Mouse (Mus musculus) retina, postnatal 1 day (tissue): ENCODE results near the gene Tead1.

Source experiments
- DNase-seq: peaks from one replicate; pipeline ENCODE4 v3.0.0-alpha.2; 2012

The Tead1 gene

GRCm38 (mm10) chr7:112780910-112781309 lies 101.8 kb downstream of the Tead1 start:
- DNase-seq = no peak

DNA sequence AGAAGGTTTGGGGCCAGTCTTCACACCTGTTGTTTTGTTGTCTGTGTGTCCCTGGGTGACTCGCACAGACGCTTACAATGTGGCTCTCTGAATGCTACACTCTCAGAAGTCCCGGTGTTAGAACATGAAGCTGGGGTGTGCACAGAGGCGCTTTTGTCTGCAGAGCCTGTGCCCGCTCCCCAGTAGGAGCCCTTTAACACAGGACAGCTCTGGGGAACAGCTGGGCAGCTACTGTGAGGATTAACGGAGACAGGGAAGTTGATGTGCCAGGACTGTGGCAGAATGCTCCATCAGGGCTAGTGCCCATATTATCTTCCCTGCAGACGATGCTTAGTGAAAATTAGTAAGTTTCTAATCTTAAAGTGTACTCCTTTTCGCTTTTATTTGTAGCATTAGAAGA lies 102.9 kb downstream of the Tead1 start:
- peak; percentile 45 for DNase-seq

GRCm38 (mm10) chr7:112784278-112784677 lies 105.2 kb downstream of the Tead1 start:
- no peak for DNase-seq

DNA sequence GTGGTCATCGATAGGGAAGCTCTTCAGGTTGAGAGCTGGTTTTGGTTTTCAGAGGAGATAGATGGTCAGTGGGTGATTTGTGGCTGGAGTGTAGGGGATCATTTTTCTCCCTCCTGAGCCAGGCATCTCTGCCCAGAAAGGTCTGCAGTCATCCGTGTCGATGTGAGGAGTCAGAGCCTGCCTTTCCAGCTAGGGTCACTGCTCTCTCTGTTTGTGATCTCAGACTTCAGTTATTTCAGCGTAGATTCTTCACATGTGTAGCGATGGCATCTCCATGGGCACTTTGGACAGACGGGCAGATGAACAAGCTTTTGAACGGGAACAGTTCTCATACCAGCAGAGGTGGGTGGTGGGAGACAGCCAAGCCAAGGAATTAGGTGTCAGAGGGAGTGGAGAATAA lies 106.2 kb downstream of the Tead1 start:
- DNase-seq = no peak

GRCm38 (mm10) chr7:112786556-112787225 lies 107.6 kb downstream of the Tead1 start:
- no peak for DNase-seq

DNA sequence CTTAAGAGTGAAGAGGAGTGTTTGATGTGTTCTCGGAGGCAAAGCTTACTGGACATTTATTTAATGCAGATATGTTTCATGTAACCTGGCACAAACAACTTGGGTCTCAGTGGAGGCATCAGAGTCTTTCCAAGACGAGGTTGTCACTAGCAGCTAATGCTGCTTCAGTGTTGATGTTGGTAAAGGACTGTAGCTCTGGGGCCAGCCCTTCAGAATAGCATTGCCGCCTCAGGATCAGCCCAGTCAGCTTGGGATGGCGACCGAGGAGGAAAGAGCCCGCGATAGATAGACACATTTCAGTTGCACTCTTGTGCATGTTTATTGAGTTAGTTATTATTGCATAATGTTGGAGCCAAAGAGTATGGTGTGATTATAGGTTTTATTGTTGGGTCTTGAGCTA lies 108.2 kb downstream of the Tead1 start:
- DNase-seq = no peak

GRCm38 (mm10) chr7:112788321-112788751 lies 109.2 kb downstream of the Tead1 start:
- DNase-seq = peak; percentile 80

DNA sequence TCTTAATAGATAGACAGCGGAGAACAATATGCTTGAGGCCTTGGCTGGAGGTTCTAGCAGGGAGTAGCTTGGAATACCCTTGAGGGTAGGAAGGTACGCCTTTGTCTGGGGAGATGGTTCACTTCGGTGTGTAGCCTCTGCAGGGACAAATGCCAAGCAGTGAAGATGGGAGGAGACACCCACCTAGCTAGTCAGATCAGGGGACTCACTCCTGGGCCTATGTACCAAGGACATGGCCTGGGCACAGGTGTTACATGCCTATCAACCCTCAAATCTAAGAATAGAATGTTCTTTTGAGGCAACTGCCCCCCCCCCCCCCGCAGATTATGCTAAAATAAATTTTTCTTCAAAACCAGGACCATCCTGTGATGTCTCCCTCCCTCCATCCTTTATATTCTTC lies 110.6 kb downstream of the Tead1 start:
- DNase-seq = no peak

- no peak for DNase-seq
Observed at GRCm38 (mm10) chr7:112790334-112790733, 111.2 kb downstream of the Tead1 start.

DNA sequence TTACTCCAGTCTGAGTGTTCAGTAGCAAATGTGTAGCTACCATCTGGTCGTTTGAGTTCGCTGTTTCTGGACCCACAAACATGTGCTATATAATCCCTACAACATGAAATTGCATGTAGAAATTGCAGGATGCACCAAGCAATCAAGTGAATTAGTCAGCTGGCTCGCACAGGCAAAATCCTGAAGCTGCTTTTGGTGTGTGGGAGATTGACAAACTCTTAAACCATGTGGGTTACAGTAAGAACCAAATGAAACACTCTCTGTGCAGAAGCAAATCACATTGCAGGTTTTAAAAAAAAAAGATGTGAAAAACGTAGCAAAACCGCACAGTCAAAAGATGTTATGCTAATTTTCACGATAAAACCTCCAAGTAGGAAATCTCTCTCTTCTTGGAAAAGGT lies 113.6 kb downstream of the Tead1 start:
- no peak for DNase-seq

DNA sequence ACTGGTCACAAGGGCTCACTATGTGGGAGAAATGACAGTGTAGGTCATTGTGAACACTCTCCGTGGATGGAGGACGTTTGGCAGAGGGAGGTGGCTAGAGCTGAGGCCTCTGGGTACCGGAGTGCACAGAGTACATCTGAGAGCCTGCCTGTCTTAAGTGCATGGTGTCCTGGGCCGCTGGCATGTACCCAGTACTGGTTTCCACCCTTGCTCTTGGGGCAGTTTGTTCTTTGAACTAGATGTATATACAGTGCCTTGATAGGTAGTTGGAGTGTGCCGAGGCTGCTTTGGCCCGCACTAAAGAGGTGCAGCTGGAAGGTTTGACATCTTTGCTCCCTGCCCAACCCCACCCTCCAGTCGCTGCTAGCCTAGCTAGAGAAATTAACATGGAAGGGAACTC lies 114.8 kb downstream of the Tead1 start:
- peak; percentile 22 for DNase-seq

DNA sequence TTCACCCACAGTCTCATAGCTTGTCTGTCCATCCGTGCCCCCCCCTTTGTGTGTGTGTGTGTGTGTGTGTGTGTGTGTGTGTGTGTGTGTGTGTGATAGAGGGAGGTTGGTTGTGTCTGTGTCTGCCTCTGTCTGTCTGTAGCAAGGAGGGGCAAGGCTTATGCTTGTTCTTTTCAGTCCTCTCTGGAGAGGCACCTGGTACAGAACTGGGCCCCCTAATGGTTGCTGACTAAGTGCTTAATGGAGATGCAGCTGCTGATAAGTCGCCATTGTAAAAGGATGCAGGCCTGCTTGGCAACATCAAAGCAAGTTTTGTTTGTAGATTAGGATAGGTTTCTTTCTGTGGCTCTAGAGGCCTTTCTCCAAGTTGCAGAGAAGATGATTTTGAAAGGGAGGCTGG lies 115.4 kb downstream of the Tead1 start:
- DNase-seq = peak; percentile 43

DNA sequence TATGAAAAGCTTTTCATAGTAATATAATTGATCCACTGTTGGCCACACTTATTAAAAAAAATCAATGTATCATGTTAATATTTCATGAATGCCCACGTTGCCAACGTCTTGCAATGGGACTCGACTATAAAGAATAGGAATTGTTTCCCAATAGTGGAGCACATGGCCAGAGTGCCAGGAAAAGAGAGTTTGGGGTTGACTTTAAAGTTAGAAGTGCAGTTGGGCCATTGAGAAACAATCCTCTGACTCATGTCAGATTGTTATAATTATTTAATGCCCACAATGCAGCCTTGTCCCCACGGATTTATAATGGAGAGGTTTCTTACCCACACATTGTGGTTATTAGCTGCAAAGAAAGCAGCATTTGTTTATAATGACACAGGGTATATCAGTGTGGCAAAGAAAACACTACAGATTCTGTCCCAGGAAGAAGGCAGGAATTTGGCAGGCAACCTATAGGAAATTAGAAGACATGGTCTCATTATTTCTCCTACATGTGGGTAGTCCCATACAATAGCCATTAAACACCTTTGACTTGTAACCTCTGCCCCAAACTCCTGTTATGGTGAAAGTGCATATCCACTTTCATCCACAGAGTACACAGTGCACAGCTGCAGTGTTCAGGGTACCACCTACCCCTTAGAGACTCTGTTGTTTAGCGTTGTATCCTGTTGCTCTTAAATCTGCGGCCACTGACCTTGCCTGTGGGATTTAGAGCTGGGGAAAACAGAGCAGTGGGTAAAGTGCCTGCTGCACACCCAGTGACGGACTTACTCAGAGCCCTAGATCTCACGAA lies 118.6 kb downstream of the Tead1 start:
- no peak for DNase-seq

DNA sequence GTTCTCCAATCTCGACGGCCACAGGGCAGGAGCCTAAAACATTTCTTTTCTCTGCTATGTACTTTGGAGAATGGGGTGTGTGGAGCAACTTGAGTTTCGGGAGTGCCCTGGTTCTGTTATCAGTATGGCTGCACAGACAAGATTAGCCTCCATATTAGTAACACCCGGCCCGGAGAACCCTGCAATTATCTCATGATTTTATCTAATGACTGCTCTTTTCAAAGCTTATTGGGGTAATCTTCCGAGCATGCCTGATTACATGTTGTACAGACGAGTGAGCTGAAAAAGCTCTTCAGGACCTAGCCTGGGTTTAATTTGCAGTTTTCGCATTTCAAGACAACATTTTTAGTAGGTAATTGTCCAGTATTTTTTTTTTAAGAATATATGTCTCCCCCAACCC lies 122.6 kb downstream of the Tead1 start:
- DNase-seq = peak; percentile 64

DNA sequence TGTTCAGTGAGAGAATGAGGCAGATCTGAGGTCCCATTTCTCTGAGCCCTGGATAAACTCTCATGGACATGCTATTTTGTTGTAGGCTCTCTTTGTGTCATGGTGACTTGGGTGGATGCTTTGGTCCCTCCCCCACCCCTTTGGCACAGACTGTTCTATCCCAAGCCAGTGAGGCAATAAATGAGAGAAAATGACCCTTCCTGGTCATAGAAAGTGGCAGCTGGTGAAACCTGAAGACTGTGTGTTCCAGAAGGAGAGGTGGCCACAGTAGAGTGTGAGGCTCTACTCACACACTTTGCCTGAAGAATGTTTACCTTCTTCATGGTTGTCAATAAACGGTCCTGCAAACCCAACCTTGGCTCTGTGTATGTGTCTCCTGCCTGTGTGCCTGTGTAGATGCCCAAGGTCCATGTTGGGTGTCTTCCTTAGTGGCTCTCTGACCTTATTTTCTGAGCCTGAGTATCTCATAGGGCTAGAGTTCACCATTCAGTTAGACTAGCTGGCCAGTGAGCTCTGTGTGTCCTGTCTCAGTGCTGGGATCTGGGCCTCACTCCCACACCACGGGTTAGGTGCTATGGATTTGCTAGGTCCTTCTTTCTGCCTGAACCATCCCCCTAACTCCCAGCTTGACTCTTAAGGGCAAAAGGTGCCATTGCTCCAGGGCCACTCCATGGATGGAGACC lies 127.7 kb downstream of the Tead1 start:
- no peak for DNase-seq

GRCm38 (mm10) chr7:112807401-112807751 lies 128.3 kb downstream of the Tead1 start:
- peak; percentile 88 for DNase-seq

- DNase-seq = peak; percentile 79
Observed at GRCm38 (mm10) chr7:112810752-112811151, 131.6 kb downstream of the Tead1 start.

GRCm38 (mm10) chr7:112812037-112812775 lies 133.1 kb downstream of the Tead1 start:
- DNase-seq = peak; percentile 80

GRCm38 (mm10) chr7:112813163-112813562 lies 134.0 kb downstream of the Tead1 start:
- no peak for DNase-seq

- DNase-seq = no peak
Observed at GRCm38 (mm10) chr7:112813731-112814306, 134.7 kb downstream of the Tead1 start.

DNA sequence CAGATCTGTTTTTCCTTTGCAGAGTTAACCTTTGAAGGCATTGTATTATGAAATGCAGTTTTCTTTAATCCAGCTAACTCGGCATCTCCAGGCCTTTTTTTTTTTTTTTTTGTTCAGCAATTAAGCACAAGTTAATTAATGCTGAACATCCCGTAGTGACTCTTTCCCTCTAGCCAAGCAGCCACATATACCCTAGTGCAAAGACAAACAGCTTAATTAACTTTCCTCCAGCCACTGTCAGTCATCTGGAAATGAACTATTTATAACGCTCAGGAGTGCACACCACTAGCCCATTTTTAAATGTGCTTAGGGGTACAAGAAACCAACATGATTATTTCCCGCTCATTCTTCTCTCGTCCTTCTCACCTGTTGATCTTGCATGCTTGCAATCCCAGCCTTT lies 136.9 kb downstream of the Tead1 start:
- DNase-seq = peak; percentile 57

- no peak for DNase-seq
Observed at GRCm38 (mm10) chr7:112819833-112820232, 140.7 kb downstream of the Tead1 start.

DNA sequence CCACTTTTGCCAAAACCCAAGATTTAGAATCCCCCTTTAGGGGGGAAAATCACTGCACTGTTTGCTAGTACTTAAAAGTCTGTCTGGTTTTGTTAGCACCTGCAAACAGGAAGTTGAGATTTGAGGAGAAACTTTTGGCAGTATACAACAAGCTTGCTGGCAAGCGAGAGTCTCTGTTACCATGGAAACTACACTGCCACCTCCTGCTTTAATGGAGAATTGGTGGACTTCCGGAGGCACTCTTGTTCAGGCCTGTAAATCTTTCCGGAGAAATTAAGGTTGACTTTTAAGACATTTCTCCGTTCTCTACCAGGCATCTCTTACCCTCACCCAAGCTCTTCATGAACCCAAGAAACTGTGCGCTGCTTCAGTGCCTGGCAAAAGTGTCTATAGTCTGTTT lies 143.8 kb downstream of the Tead1 start:
- peak; percentile 62 for DNase-seq
